Mouse (Mus musculus): ENCODE measurements around the gene Wdr35. TPM values are rescaled to one million over a fixed set of nuclear protein-coding genes. Genes with fewer than 3 reads are reported as not detected.

Wdr35 gene
- total and polyA plus RNA-seq, 3 experiments = 0.05 TPM; not detected in 2

DNA sequence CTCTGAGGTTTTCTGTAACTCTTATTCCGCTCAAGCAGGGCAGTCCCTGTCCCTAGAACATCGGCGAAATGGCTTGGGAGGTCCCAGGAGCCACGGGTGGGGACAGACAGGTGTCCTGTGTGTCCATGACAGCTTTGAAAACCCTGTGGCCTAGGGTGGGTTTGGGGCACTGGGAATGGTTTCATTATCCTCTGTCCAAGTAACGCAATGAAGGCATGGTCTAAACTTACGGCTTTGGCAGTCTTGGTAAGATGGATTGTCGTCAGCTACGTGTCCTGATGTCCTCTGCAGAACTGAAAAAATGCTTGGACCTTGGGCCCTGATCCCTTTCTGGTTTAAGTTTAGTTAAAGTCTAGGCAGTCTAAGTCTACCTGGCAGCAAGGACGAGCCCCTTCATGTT is 86.3 kb downstream of the Wdr35 start:
- no peak for DNase-seq (ENCODE audit: low spot score)
- Histone ChIP-seq H3K36me3 (replicated peaks) (no peaks in the 10 kb centered on the region), H3K9me3 (replicated peaks) (no peaks in the 10 kb centered on the region), H3K4me3 (ENCODE audit: low read depth, low read length) (no peak overlapping the region), H3K4me1 (ENCODE audit: insufficient read depth, low read depth, low read length) (no peaks in the 10 kb centered on the region), H3K27me3 (ENCODE audit: insufficient read depth, low read length) (no peaks in the 10 kb centered on the region)
- TF ChIP-seq GATA2 (IDR thresholded peaks at IDR 0.05; ENCODE audit: borderline replicate concordance, low read depth, low read length) (no peak), TAL1 (conservative IDR thresholded peaks at IDR 0.05; ENCODE audit: low read depth, low read length) (no peak), GATA1 (IDR thresholded peaks at IDR 0.05; ENCODE audit: borderline replicate concordance, low read length) (no peak), POLR2AphosphoS5 (IDR thresholded peaks at IDR 0.05; ENCODE audit: insufficient replicate concordance, low read depth, low read length) (no peak), CTCF (IDR thresholded peaks at IDR 0.05; ENCODE audit: low read depth, low read length) (no peak)
- no peak for ATAC-seq (ENCODE audit: extremely low read depth, insufficient number of reproducible peaks, low FRiP score, poor library complexity, severe bottlenecking)

- Histone ChIP-seq H3K27me3 (ENCODE audit: insufficient read depth, low read length) (no peaks in the 10 kb centered on the region), H3K9me3 (replicated peaks) (no peaks in the 10 kb centered on the region), H3K4me3 (ENCODE audit: low read depth, low read length) (no peak overlapping the region), H3K36me3 (replicated peaks) (no peaks in the 10 kb centered on the region), H3K4me1 (ENCODE audit: insufficient read depth, low read depth, low read length) (no peaks in the 10 kb centered on the region)
- ATAC-seq (ENCODE audit: extremely low read depth, insufficient number of reproducible peaks, low FRiP score, poor library complexity, severe bottlenecking) = no peak
- no peak for DNase-seq (ENCODE audit: low spot score)
- TF ChIP-seq TAL1 (conservative IDR thresholded peaks at IDR 0.05; ENCODE audit: low read depth, low read length) (no peak), GATA2 (IDR thresholded peaks at IDR 0.05; ENCODE audit: borderline replicate concordance, low read depth, low read length) (no peak), CTCF (IDR thresholded peaks at IDR 0.05; ENCODE audit: low read depth, low read length) (no peak), POLR2AphosphoS5 (IDR thresholded peaks at IDR 0.05; ENCODE audit: insufficient replicate concordance, low read depth, low read length) (no peak), GATA1 (IDR thresholded peaks at IDR 0.05; ENCODE audit: borderline replicate concordance, low read length) (no peak)
Measured at GRCm38 (mm10) chr12:9063611-9064010, 89.9 kb downstream of the Wdr35 start.

- ATAC-seq (ENCODE audit: extremely low read depth, insufficient number of reproducible peaks, low FRiP score, poor library complexity, severe bottlenecking) = no peak
- TF ChIP-seq TAL1 (conservative IDR thresholded peaks at IDR 0.05; ENCODE audit: low read depth, low read length) = no peak
- TF ChIP-seq CTCF (IDR thresholded peaks at IDR 0.05; ENCODE audit: low read depth, low read length) = no peak
- TF ChIP-seq GATA1 (IDR thresholded peaks at IDR 0.05; ENCODE audit: borderline replicate concordance, low read length) = no peak
- TF ChIP-seq POLR2AphosphoS5 (IDR thresholded peaks at IDR 0.05; ENCODE audit: insufficient replicate concordance, low read depth, low read length) = no peak
- TF ChIP-seq GATA2 (IDR thresholded peaks at IDR 0.05; ENCODE audit: borderline replicate concordance, low read depth, low read length) = no peak
- Histone ChIP-seq H3K27me3 (ENCODE audit: insufficient read depth, low read length) (no peaks in the 10 kb centered on the region), H3K36me3 (replicated peaks) (no peaks in the 10 kb centered on the region), H3K4me1 (ENCODE audit: insufficient read depth, low read depth, low read length) (no peaks in the 10 kb centered on the region), H3K4me3 (ENCODE audit: low read depth, low read length) (no peak overlapping the region), H3K9me3 (replicated peaks) (no peaks in the 10 kb centered on the region)
- no peak for DNase-seq (ENCODE audit: low spot score)
Measured at GRCm38 (mm10) chr12:9071058-9071457, 97.4 kb downstream of the Wdr35 start.

DNA sequence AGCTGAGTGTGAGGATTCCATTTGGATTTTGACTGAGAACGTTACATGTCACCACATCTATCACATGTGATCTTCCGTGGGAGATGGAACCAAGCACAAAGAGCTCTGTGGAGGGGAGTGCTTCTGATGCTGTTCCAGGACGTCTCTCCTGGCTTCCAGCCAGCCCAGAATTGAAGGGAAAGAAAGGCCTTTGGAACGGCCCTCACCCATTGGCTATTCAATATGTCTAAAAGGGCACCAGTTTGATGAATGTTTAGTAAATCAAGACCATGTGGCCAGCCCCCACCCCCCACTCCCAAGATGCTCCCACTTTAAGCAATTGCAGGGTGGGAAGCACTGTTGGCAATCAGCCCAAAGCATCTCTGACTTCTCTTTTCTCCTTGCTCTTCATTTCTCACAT is 97.8 kb downstream of the Wdr35 start:
- Histone ChIP-seq H3K4me1 (ENCODE audit: insufficient read depth, low read depth, low read length) (no peaks in the 10 kb centered on the region), H3K27me3 (ENCODE audit: insufficient read depth, low read length) (no peaks in the 10 kb centered on the region), H3K9me3 (replicated peaks) (no peaks in the 10 kb centered on the region), H3K4me3 (ENCODE audit: low read depth, low read length) (no peak overlapping the region), H3K36me3 (replicated peaks) (no peaks in the 10 kb centered on the region)
- no peak for ATAC-seq (ENCODE audit: extremely low read depth, insufficient number of reproducible peaks, low FRiP score, poor library complexity, severe bottlenecking)
- no peak for TF ChIP-seq GATA2 (IDR thresholded peaks at IDR 0.05; ENCODE audit: borderline replicate concordance, low read depth, low read length)
- TF ChIP-seq TAL1 (conservative IDR thresholded peaks at IDR 0.05; ENCODE audit: low read depth, low read length) = no peak
- no peak for TF ChIP-seq POLR2AphosphoS5 (IDR thresholded peaks at IDR 0.05; ENCODE audit: insufficient replicate concordance, low read depth, low read length)
- TF ChIP-seq GATA1 (IDR thresholded peaks at IDR 0.05; ENCODE audit: borderline replicate concordance, low read length) = no peak
- TF ChIP-seq CTCF (IDR thresholded peaks at IDR 0.05; ENCODE audit: low read depth, low read length) = no peak
- DNase-seq (ENCODE audit: low spot score) = no peak

GRCm38 (mm10) chr12:9077554-9078125 is 103.9 kb downstream of the Wdr35 start:
- H3K4me3 ChIP-seq (ENCODE audit: low read depth, low read length) = no peak overlapping the region
- H3K4me1 ChIP-seq (ENCODE audit: insufficient read depth, low read depth, low read length) = no peaks in the 10 kb centered on the region
- DNase-seq (ENCODE audit: low spot score) = no peak
- no peak for TF ChIP-seq POLR2AphosphoS5 (IDR thresholded peaks at IDR 0.05; ENCODE audit: insufficient replicate concordance, low read depth, low read length)
- H3K27me3 ChIP-seq (ENCODE audit: insufficient read depth, low read length) = no peaks in the 10 kb centered on the region
- no peak for ATAC-seq (ENCODE audit: extremely low read depth, insufficient number of reproducible peaks, low FRiP score, poor library complexity, severe bottlenecking)
- no peaks in the 10 kb centered on the region for H3K9me3 ChIP-seq (replicated peaks)
- H3K36me3 ChIP-seq (replicated peaks) = no peaks in the 10 kb centered on the region

Other genes with a start within 250 kb of the Wdr35 start
- not detected in 2 replicates for gene Sdc1, start 202.6 kb upstream of the Wdr35 start, total RNA-seq (2014; fragmentation: Nextera tagmentation)
- 0.33 and 0.35 TPM in 2 replicates for gene Sdc1, start 202.6 kb upstream of the Wdr35 start, total RNA-seq (2017)
- gene Sdc1, start 202.6 kb upstream of the Wdr35 start, polyA plus RNA-seq (2012) = 0.69 and 0.73 TPM in 2 replicates
- gene Laptm4a, start 52.2 kb upstream of the Wdr35 start, total RNA-seq (2014; fragmentation: Nextera tagmentation) = 56.4 and 78.1 TPM in 2 replicates
- gene Laptm4a, start 52.2 kb upstream of the Wdr35 start, total RNA-seq (2017) = 86.2 and 88.3 TPM in 2 replicates
- gene Laptm4a, start 52.2 kb upstream of the Wdr35 start, polyA plus RNA-seq (2012) = 5.4 and 9.5 TPM in 2 replicates
- gene Matn3, start 26.0 kb upstream of the Wdr35 start, total RNA-seq (2014; fragmentation: Nextera tagmentation) = not detected in 2 replicates
- gene Matn3, start 26.0 kb upstream of the Wdr35 start, total RNA-seq (2017) = 0.05 TPM in 1 of 2 replicates, not detected in the other
- gene Matn3, start 26.0 kb upstream of the Wdr35 start, polyA plus RNA-seq (2012) = not detected in 2 replicates
- not detected in 2 replicates for gene Ttc32, start 56.1 kb downstream of the Wdr35 start, total RNA-seq (2014; fragmentation: Nextera tagmentation)
- 0.05 and 0.12 TPM in 2 replicates for gene Ttc32, start 56.1 kb downstream of the Wdr35 start, total RNA-seq (2017)
- gene Ttc32, start 56.1 kb downstream of the Wdr35 start, polyA plus RNA-seq (2012) = not detected in 2 replicates